Mouse (Mus musculus): ENCODE measurements at regions not wholly inside any gene's neighbourhood (a gene's known extent, or its start where the extent isn't known, plus 50 kb on each side); places are given as distances from the start of the nearest gene placed in this dataset.

- ATAC-seq (ENCODE audit: low read depth) = no peak
- H3K9me3 ChIP-seq (ENCODE audit: control insufficient read depth, low read length) = no peaks in the 10 kb centered on the region
- H3K4me3 ChIP-seq (ENCODE audit: low read depth, low read length) = no peak overlapping the region
- H3K27ac ChIP-seq (ENCODE audit: low read depth, low read length) = no peak overlapping the region
- H3K4me2 ChIP-seq (ENCODE audit: low read depth, low read length) = peak overlapping the region; percentile 20; the same call in 1 of the 2 replicates
- H3K36me3 ChIP-seq (ENCODE audit: control insufficient read depth, insufficient read depth, low read length) = no peaks in the 10 kb centered on the region
- 14% methylated on average over 12 of the region's 12 CpGs for WGBS
- H3K9ac ChIP-seq (replicated peaks; ENCODE audit: low read depth, low read length) = no peak overlapping the region
- H3K4me1 ChIP-seq (ENCODE audit: control insufficient read depth, insufficient read depth, low read length) = no peaks in the 10 kb centered on the region
- H3K27me3 ChIP-seq (ENCODE audit: control insufficient read depth, insufficient read depth, low read length) = no peaks in the 10 kb centered on the region
Measured at GRCm38 (mm10) chr8:109075006-109075405, 418.8 kb upstream of the Pmfbp1 start.

GRCm38 (mm10) chr8:109079223-109079622, 414.6 kb upstream of the Pmfbp1 start:
- Histone ChIP-seq H3K36me3 (ENCODE audit: control insufficient read depth, insufficient read depth, low read length) (no peaks in the 10 kb centered on the region), H3K4me3 (ENCODE audit: low read depth, low read length) (no peak overlapping the region), H3K27me3 (ENCODE audit: control insufficient read depth, insufficient read depth, low read length) (no peaks in the 10 kb centered on the region), H3K4me2 (ENCODE audit: low read depth, low read length) (no peak overlapping the region), H3K9ac (replicated peaks; ENCODE audit: low read depth, low read length) (no peak overlapping the region), H3K9me3 (ENCODE audit: control insufficient read depth, low read length) (no peaks in the 10 kb centered on the region), H3K27ac (ENCODE audit: low read depth, low read length) (no peak overlapping the region), H3K4me1 (ENCODE audit: control insufficient read depth, insufficient read depth, low read length) (no peaks in the 10 kb centered on the region)
- no peak for ATAC-seq (ENCODE audit: low read depth)
- WGBS = 73% methylated on average over 6 of the region's 6 CpGs

- no peak for ATAC-seq (ENCODE audit: low read depth)
- H3K27me3 ChIP-seq (ENCODE audit: control insufficient read depth, insufficient read depth, low read length) = no peaks in the 10 kb centered on the region
- H3K4me3 ChIP-seq (ENCODE audit: low read depth, low read length) = no peak overlapping the region
- no peaks in the 10 kb centered on the region for H3K9me3 ChIP-seq (ENCODE audit: control insufficient read depth, low read length)
- H3K4me2 ChIP-seq (ENCODE audit: low read depth, low read length) = no peak overlapping the region
- 81% methylated on average over 5 of the region's 5 CpGs for WGBS
- no peaks in the 10 kb centered on the region for H3K4me1 ChIP-seq (ENCODE audit: control insufficient read depth, insufficient read depth, low read length)
- H3K9ac ChIP-seq (replicated peaks; ENCODE audit: low read depth, low read length) = no peak overlapping the region
- no peak overlapping the region for H3K27ac ChIP-seq (ENCODE audit: low read depth, low read length)
- no peaks in the 10 kb centered on the region for H3K36me3 ChIP-seq (ENCODE audit: control insufficient read depth, insufficient read depth, low read length)
Measured at GRCm38 (mm10) chr8:109081295-109081694, 412.5 kb upstream of the Pmfbp1 start.

- Histone ChIP-seq H3K4me3 (ENCODE audit: low read depth, low read length) (no peak overlapping the region), H3K27me3 (ENCODE audit: control insufficient read depth, insufficient read depth, low read length) (no peaks in the 10 kb centered on the region), H3K9me3 (ENCODE audit: control insufficient read depth, low read length) (no peaks in the 10 kb centered on the region), H3K4me1 (ENCODE audit: control insufficient read depth, insufficient read depth, low read length) (no peaks in the 10 kb centered on the region), H3K27ac (ENCODE audit: low read depth, low read length) (no peak overlapping the region), H3K36me3 (ENCODE audit: control insufficient read depth, insufficient read depth, low read length) (no peaks in the 10 kb centered on the region), H3K9ac (replicated peaks; ENCODE audit: low read depth, low read length) (no peak overlapping the region), H3K4me2 (ENCODE audit: low read depth, low read length) (no peak overlapping the region)
- 91% methylated on average over 7 of the region's 7 CpGs for WGBS
- no peak for ATAC-seq (ENCODE audit: low read depth)
Measured at GRCm38 (mm10) chr8:109085134-109085533, 408.7 kb upstream of the Pmfbp1 start.

GRCm38 (mm10) chr8:109087781-109088180, 406.0 kb upstream of the Pmfbp1 start:
- H3K9ac ChIP-seq (replicated peaks; ENCODE audit: low read depth, low read length) = no peak overlapping the region
- no peak for ATAC-seq (ENCODE audit: low read depth)
- no peaks in the 10 kb centered on the region for H3K36me3 ChIP-seq (ENCODE audit: control insufficient read depth, insufficient read depth, low read length)
- H3K4me2 ChIP-seq (ENCODE audit: low read depth, low read length) = no peak overlapping the region
- H3K27ac ChIP-seq (ENCODE audit: low read depth, low read length) = no peak overlapping the region
- no peaks in the 10 kb centered on the region for H3K4me1 ChIP-seq (ENCODE audit: control insufficient read depth, insufficient read depth, low read length)
- H3K27me3 ChIP-seq (ENCODE audit: control insufficient read depth, insufficient read depth, low read length) = no peaks in the 10 kb centered on the region
- no peaks in the 10 kb centered on the region for H3K9me3 ChIP-seq (ENCODE audit: control insufficient read depth, low read length)
- H3K4me3 ChIP-seq (ENCODE audit: low read depth, low read length) = no peak overlapping the region
- 41% methylated on average over 1 of the region's 1 CpGs for WGBS

GRCm38 (mm10) chr8:109099671-109100070, 394.2 kb upstream of the Pmfbp1 start:
- Histone ChIP-seq H3K9me3 (ENCODE audit: control insufficient read depth, low read length) (no peaks in the 10 kb centered on the region), H3K27me3 (ENCODE audit: control insufficient read depth, insufficient read depth, low read length) (no peaks in the 10 kb centered on the region), H3K4me2 (ENCODE audit: low read depth, low read length) (no peak overlapping the region), H3K4me3 (ENCODE audit: low read depth, low read length) (no peak overlapping the region), H3K27ac (ENCODE audit: low read depth, low read length) (no peak overlapping the region), H3K36me3 (ENCODE audit: control insufficient read depth, insufficient read depth, low read length) (no peaks in the 10 kb centered on the region), H3K9ac (replicated peaks; ENCODE audit: low read depth, low read length) (no peak overlapping the region), H3K4me1 (ENCODE audit: control insufficient read depth, insufficient read depth, low read length) (no peaks in the 10 kb centered on the region)
- no peak for ATAC-seq (ENCODE audit: low read depth)
- WGBS = 91% methylated on average over 15 of the region's 15 CpGs

- no peaks in the 10 kb centered on the region for H3K27me3 ChIP-seq (ENCODE audit: control insufficient read depth, insufficient read depth, low read length)
- H3K4me2 ChIP-seq (ENCODE audit: low read depth, low read length) = no peak overlapping the region
- peaks cover 10% of the 10 kb centered on the region; the same call in 1 of the 2 replicates for H3K4me1 ChIP-seq (ENCODE audit: control insufficient read depth, insufficient read depth, low read length)
- H3K9ac ChIP-seq (replicated peaks; ENCODE audit: low read depth, low read length) = no peak overlapping the region
- no peak for ATAC-seq (ENCODE audit: low read depth)
- no peak overlapping the region for H3K4me3 ChIP-seq (ENCODE audit: low read depth, low read length)
- no peaks in the 10 kb centered on the region for H3K9me3 ChIP-seq (ENCODE audit: control insufficient read depth, low read length)
- 86% methylated on average over 5 of the region's 5 CpGs for WGBS
- H3K27ac ChIP-seq (ENCODE audit: low read depth, low read length) = no peak overlapping the region
- H3K36me3 ChIP-seq (ENCODE audit: control insufficient read depth, insufficient read depth, low read length) = no peaks in the 10 kb centered on the region
Measured at GRCm38 (mm10) chr8:109101416-109101815, 392.4 kb upstream of the Pmfbp1 start.

GRCm38 (mm10) chr8:109104798-109105326, 389.0 kb upstream of the Pmfbp1 start:
- WGBS = 60% methylated on average over 6 of the region's 6 CpGs
- no peaks in the 10 kb centered on the region for H3K27me3 ChIP-seq (ENCODE audit: control insufficient read depth, insufficient read depth, low read length)
- H3K4me1 ChIP-seq (ENCODE audit: control insufficient read depth, insufficient read depth, low read length) = peaks cover 10% of the 10 kb centered on the region; the same call in 1 of the 2 replicates
- ATAC-seq (ENCODE audit: low read depth) = no peak
- no peak overlapping the region for H3K27ac ChIP-seq (ENCODE audit: low read depth, low read length)
- no peak overlapping the region for H3K4me2 ChIP-seq (ENCODE audit: low read depth, low read length)
- no peaks in the 10 kb centered on the region for H3K36me3 ChIP-seq (ENCODE audit: control insufficient read depth, insufficient read depth, low read length)
- no peaks in the 10 kb centered on the region for H3K9me3 ChIP-seq (ENCODE audit: control insufficient read depth, low read length)
- no peak overlapping the region for H3K9ac ChIP-seq (replicated peaks; ENCODE audit: low read depth, low read length)
- no peak overlapping the region for H3K4me3 ChIP-seq (ENCODE audit: low read depth, low read length)

GRCm38 (mm10) chr8:109105693-109106092, 388.1 kb upstream of the Pmfbp1 start:
- H3K4me3 ChIP-seq (ENCODE audit: low read depth, low read length) = no peak overlapping the region
- 0 out of 2 replicates have a peak overlapping the region, but pooled peaks have one; percentile 4 for H3K4me2 ChIP-seq (ENCODE audit: low read depth, low read length)
- H3K9me3 ChIP-seq (ENCODE audit: control insufficient read depth, low read length) = no peaks in the 10 kb centered on the region
- no peak overlapping the region for H3K27ac ChIP-seq (ENCODE audit: low read depth, low read length)
- WGBS = 46% methylated on average over 6 of the region's 6 CpGs
- no peak overlapping the region for H3K9ac ChIP-seq (replicated peaks; ENCODE audit: low read depth, low read length)
- H3K36me3 ChIP-seq (ENCODE audit: control insufficient read depth, insufficient read depth, low read length) = no peaks in the 10 kb centered on the region
- H3K4me1 ChIP-seq (ENCODE audit: control insufficient read depth, insufficient read depth, low read length) = peaks cover 10% of the 10 kb centered on the region; the same call in 1 of the 2 replicates
- H3K27me3 ChIP-seq (ENCODE audit: control insufficient read depth, insufficient read depth, low read length) = no peaks in the 10 kb centered on the region
- ATAC-seq (ENCODE audit: low read depth) = no peak

All from neural tube, embryonic 14.5 days (tissue).